Mouse (Mus musculus) thymus, adult 2 months (tissue): ENCODE measurements around the gene Gm28372.

Experiments used
- CTCF ChIP-seq: fragments of 200-500 bp; IDR thresholded peaks from 2 replicates; pipeline ENCODE4 v1.5.1; 2012; ENCODE audit warnings: mild to moderate bottlenecking, control low read depth, low read length, moderate library complexity, borderline replicate concordance; ENCODE audit not compliant: control insufficient read depth, poor library complexity, insufficient read depth; ENCODE audit errors: extremely low read depth
- POLR2A ChIP-seq: fragments of 200-500 bp; IDR thresholded peaks from 2 replicates; pipeline ENCODE4 v1.6.1; 2012; ENCODE audit warnings: mild to moderate bottlenecking, low read length, control low read depth, moderate library complexity; ENCODE audit not compliant: control insufficient read depth, poor library complexity, insufficient read depth; ENCODE audit errors: extremely low read depth

DNA sequence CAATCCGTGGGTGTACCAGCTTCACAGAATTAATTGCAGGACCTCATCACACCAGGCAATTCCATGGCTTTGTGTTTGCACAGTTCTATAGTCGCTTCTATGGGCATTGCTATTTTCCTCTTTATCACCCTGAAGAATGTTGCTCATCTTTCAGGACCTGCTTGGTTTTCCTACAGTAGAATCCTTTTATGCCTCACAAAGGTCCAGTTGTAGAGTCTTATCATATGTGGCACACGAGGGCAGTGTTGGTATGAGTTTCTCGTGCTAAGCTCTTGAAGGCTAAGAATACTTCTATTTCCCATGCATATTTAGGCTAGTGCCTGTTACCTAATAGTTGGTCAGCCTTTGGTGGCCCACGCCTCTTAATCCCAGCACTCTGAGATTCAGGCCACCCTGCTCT, 20.1 kb downstream of the Gm28372 start:
- TF ChIP-seq CTCF (no peak), POLR2A (no peak)
